8 mouse cellular contexts compared by ENCODE assay signal in genomic region chr16:23269056-23269983, GRCm38 (mm10). TPM values are rescaled to one million over a fixed set of nuclear protein-coding genes. Genes with fewer than 3 reads are reported as not detected.
DNase-seq lines count a peak whose midpoint lies in the region; ATAC-seq and TF ChIP-seq lines count a peak whose summit lies in the region.

No protein-coding gene starts in this region.

- H3K9me3 ChIP-seq in limb, embryonic 14.5 days (ENCODE audit: control insufficient read depth, low read length), result no peaks in the 10 kb centered on the region
- no peaks in the 10 kb centered on the region for H3K9me3 ChIP-seq in forebrain, embryonic 11.5 days (ENCODE audit: control insufficient read depth, low read length)

- peak; percentile 90 for DNase-seq in heart, adult 11 months
- no peak for DNase-seq in heart, postnatal 4 days
- no peak for DNase-seq in thymus, adult 2 months
- no peak for DNase-seq in thymus, postnatal 0 days (ENCODE audit: low spot score)
- no peak for DNase-seq in limb, embryonic 14.5 days (ENCODE audit: low spot score)
- no peak for DNase-seq in c-Kit-positive CD71-positive TER-119-positive erythroid progenitor cells, embryonic 14.5 days (ENCODE audit: low spot score)
- no peak for DNase-seq in forebrain, embryonic 11.5 days (ENCODE audit: low spot score)
- DNase-seq in layer of hippocampus, adult 18-20 months (ENCODE audit: low spot score in 2 of 2), result no peak

- no peak overlapping the region for H3K4me2 ChIP-seq in limb, embryonic 14.5 days (replicated peaks; ENCODE audit: low read depth, low read length, severe bottlenecking)
- no peak overlapping the region for H3K4me2 ChIP-seq in forebrain, embryonic 11.5 days (ENCODE audit: low read depth, low read length, severe bottlenecking)

- peaks cover 67% of the 10 kb centered on the region for H3K4me1 ChIP-seq in thymus, adult 2 months (replicated peaks; ENCODE audit: control insufficient read depth, insufficient read depth, low read length)
- peaks cover 24% of the 10 kb centered on the region for H3K4me1 ChIP-seq in limb, embryonic 14.5 days (ENCODE audit: control insufficient read depth, insufficient read depth, low read length)
- peaks cover 15% of the 10 kb centered on the region for H3K4me1 ChIP-seq in forebrain, embryonic 11.5 days (replicated peaks; ENCODE audit: control insufficient read depth, insufficient read depth, low read length)

- H3K27ac ChIP-seq in thymus, adult 2 months (ENCODE audit: control insufficient read depth, insufficient read depth, low read length), result peak overlapping the region; percentile 2; the same call in 1 of the 2 replicates
- peak overlapping the region; percentile 52; the same call in 1 of the 2 replicates for H3K27ac ChIP-seq in limb, embryonic 14.5 days (replicated peaks; ENCODE audit: low read depth, low read length)
- no peak overlapping the region for H3K27ac ChIP-seq in forebrain, embryonic 11.5 days (ENCODE audit: low read depth, low read length)

- no peak for TF ChIP-seq CTCF in thymus, adult 2 months (IDR thresholded peaks at IDR 0.05; ENCODE audit: borderline replicate concordance, control insufficient read depth, extremely low read depth, insufficient read depth, low read length, poor library complexity)

- TF ChIP-seq POLR2A in thymus, adult 2 months (IDR thresholded peaks at IDR 0.05; ENCODE audit: control insufficient read depth, extremely low read depth, insufficient read depth, low read length, poor library complexity), result no peak
- TF ChIP-seq POLR2A in limb, embryonic 14.5 days (IDR thresholded peaks at IDR 0.05; ENCODE audit: borderline replicate concordance, extremely low read depth, insufficient read depth, insufficient read length), result no peak

- no peaks in the 10 kb centered on the region for H3K27me3 ChIP-seq in thymus, adult 2 months (ENCODE audit: control insufficient read depth, insufficient read depth, low read length)
- no peaks in the 10 kb centered on the region for H3K27me3 ChIP-seq in limb, embryonic 14.5 days (ENCODE audit: control insufficient read depth, insufficient read depth, low read length)
- H3K27me3 ChIP-seq in forebrain, embryonic 11.5 days (ENCODE audit: control insufficient read depth, insufficient read depth, low read length), result no peaks in the 10 kb centered on the region

- no peak for ATAC-seq in limb, embryonic 14.5 days (ENCODE audit: low FRiP score, low read depth)
- no peak for ATAC-seq in forebrain, embryonic 11.5 days (replicated peaks; ENCODE audit: low FRiP score)

- H3K9ac ChIP-seq in limb, embryonic 14.5 days (ENCODE audit: low read depth, low read length, severe bottlenecking), result no peak overlapping the region
- H3K9ac ChIP-seq in forebrain, embryonic 11.5 days (ENCODE audit: low read length), result no peak overlapping the region

- 35% methylated on average over 17 of the region's 17 CpGs for WGBS in thymus, adult 2 months
- 75% methylated on average over 17 of the region's 17 CpGs for WGBS in limb, embryonic 14.5 days
- WGBS in forebrain, embryonic 11.5 days, result 78% methylated on average over 17 of the region's 17 CpGs

- H3K36me3 ChIP-seq in thymus, adult 2 months (ENCODE audit: control insufficient read depth, insufficient read depth, low read length), result no peaks in the 10 kb centered on the region
- H3K36me3 ChIP-seq in limb, embryonic 14.5 days (ENCODE audit: control insufficient read depth, insufficient read depth, low read length), result peaks cover 2% of the 10 kb centered on the region
- no peaks in the 10 kb centered on the region for H3K36me3 ChIP-seq in forebrain, embryonic 11.5 days (ENCODE audit: control insufficient read depth, insufficient read depth, low read length)

- H3K4me3 ChIP-seq in thymus, adult 2 months (ENCODE audit: control insufficient read depth, insufficient read depth, low read length), result peak overlapping the region; percentile 3; the same call in 1 of the 2 replicates
- no peak overlapping the region for H3K4me3 ChIP-seq in limb, embryonic 14.5 days (replicated peaks; ENCODE audit: low read length)
- H3K4me3 ChIP-seq in forebrain, embryonic 11.5 days (ENCODE audit: low read depth, low read length), result no peak overlapping the region

RNA-seq across cellular contexts. Expression of gene St6gal1, which starts 44.8 kb away (rescaled TPM):
- total RNA-seq in heart, postnatal 4 days (2021), result 10 to 100 TPM; 19.8 to 20.3 TPM
- polyA plus RNA-seq in thymus, adult 2 months (2012; rRNA removed), result 30.7 and 33.2 TPM in 2 replicates
- polyA plus RNA-seq in thymus, postnatal 0 days (2015; fragmentation: Nextera tagmentation; extraction: Ambion mirVana), result 37.9 and 42.2 TPM in 2 replicates
- polyA plus RNA-seq in limb, embryonic 14.5 days (2012; rRNA removed), result 13.3 and 14.7 TPM in 2 replicates
- 16.8 and 20.6 TPM in 2 replicates for polyA plus RNA-seq in limb, embryonic 14.5 days (2014; fragmentation: Nextera tagmentation; extraction: Ambion mirVana)
- 24.7 TPM in 2 replicates for polyA plus RNA-seq in forebrain, embryonic 11.5 days (2014; fragmentation: Nextera tagmentation; extraction: Ambion mirVana)
- 10 to 100 TPM; 15.9 to 16.3 TPM for total RNA-seq in layer of hippocampus, adult 18-20 months (2021)
